In the genomic region with DNA sequence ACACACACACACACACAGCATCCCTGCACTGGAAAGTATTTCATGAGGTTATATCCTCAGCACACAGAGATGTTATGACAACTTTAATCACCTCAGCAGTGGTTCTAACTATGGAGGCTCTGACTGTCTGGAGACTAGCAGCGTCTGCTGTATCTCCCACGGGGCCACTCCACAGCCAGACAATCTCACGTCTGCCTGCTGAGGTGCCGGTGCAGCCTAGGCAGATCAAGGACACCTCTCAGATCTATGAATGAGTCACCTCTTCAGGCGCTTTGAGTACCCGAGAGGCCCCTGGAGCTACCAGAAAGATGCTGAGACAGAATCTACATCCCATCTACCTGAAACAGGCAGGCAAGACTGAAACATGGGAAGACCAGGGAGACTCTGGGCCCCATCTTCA, we compare ENCODE assay signal across 31 mouse cellular contexts. TPM values are rescaled to one million over a fixed set of nuclear protein-coding genes. Genes with fewer than 3 reads are reported as not detected.
"Had no signal": no experiment of that assay in that cellular context is flagged by ENCODE, and none has a peak within 500 bp of the region (broad histone marks: within the 10 kb centered on the region; RNA-seq: fewer than 3 reads in every experiment).

No protein-coding gene starts in this region.

- H3K4me1 ChIP-seq: heart, embryonic 13.5 days; heart, embryonic 15.5 days; hindbrain, embryonic 15.5 days; kidney, embryonic 15.5 days; limb, embryonic 10.5 days; limb, embryonic 12.5 days; liver, embryonic 13.5 days; liver, embryonic 15.5 days had no signal

- H3K27me3 ChIP-seq: hindbrain, embryonic 13.5 days; hindbrain, embryonic 15.5 days; kidney, embryonic 15.5 days; liver, embryonic 13.5 days; liver, embryonic 15.5 days had no signal

- H3K9me3 ChIP-seq: heart, embryonic 13.5 days; heart, embryonic 15.5 days; hindbrain, embryonic 13.5 days; hindbrain, embryonic 15.5 days; kidney, embryonic 15.5 days; limb, embryonic 10.5 days; limb, embryonic 12.5 days; liver, embryonic 13.5 days; liver, embryonic 15.5 days had no signal

- H3K4me3 ChIP-seq: heart, adult 2 months; heart, embryonic 13.5 days; heart, embryonic 15.5 days; hindbrain, embryonic 13.5 days; hindbrain, embryonic 15.5 days; kidney, embryonic 15.5 days; layer of hippocampus, adult 2 months; left cerebral cortex, adult 2 months; limb, embryonic 10.5 days; limb, embryonic 12.5 days; liver, embryonic 13.5 days; liver, embryonic 15.5 days had no signal

- H3K36me3 ChIP-seq: heart, embryonic 13.5 days; heart, embryonic 15.5 days; hindbrain, embryonic 15.5 days; kidney, embryonic 15.5 days; limb, embryonic 10.5 days; limb, embryonic 12.5 days; liver, embryonic 13.5 days; liver, embryonic 15.5 days had no signal

- DNase-seq: gastrocnemius, postnatal 14 days; gastrocnemius, postnatal 36 days; heart, adult 11 months; heart, adult 2 months; heart, postnatal 14 days; heart, postnatal 36 days; kidney, adult 11 months; kidney, adult 2 months; kidney, adult 9 months; kidney, postnatal 10 days; kidney, postnatal 25 days; kidney, postnatal 4 days; liver; liver, embryonic 13.5 days had no signal

- ATAC-seq: hindbrain, postnatal 0 days; intestine, embryonic 16.5 days had no signal

- H3K27ac ChIP-seq: heart, adult 2 months; heart, embryonic 13.5 days; heart, embryonic 15.5 days; hindbrain, embryonic 13.5 days; hindbrain, embryonic 15.5 days; hindbrain, postnatal 0 days; kidney, embryonic 15.5 days; limb, embryonic 10.5 days; limb, embryonic 12.5 days; liver, embryonic 13.5 days; liver, embryonic 15.5 days had no signal

- H3K4me2 ChIP-seq: heart, embryonic 11.5 days; heart, embryonic 13.5 days; heart, embryonic 15.5 days; hindbrain, embryonic 13.5 days; hindbrain, embryonic 15.5 days; kidney, embryonic 15.5 days; limb, embryonic 12.5 days; liver, embryonic 11.5 days; liver, embryonic 13.5 days; liver, embryonic 15.5 days had no signal

- H3K9ac ChIP-seq: heart, embryonic 13.5 days; heart, embryonic 15.5 days; hindbrain, embryonic 13.5 days; hindbrain, embryonic 15.5 days; kidney, embryonic 15.5 days; limb, embryonic 12.5 days; liver, embryonic 13.5 days; liver, embryonic 15.5 days had no signal

RNA-seq across cellular contexts. Expression of gene Kndc1, which starts 15.9 kb away (rescaled TPM):
- total RNA-seq: gastrocnemius, postnatal 36 days; heart, adult 2 months; heart, postnatal 36 days; hematopoietic stem cell, adult 5-6 weeks had no signal
- polyA plus RNA-seq: heart, postnatal 0 days; limb, embryonic 10.5 days; liver, embryonic 11.5 days; liver, embryonic 15.5 days had no signal

RNA-seq across cellular contexts. Expression of gene Adgra1, which starts 44.6 kb away (rescaled TPM):
- total RNA-seq: gastrocnemius, adult 8-10 months; heart, postnatal 14 days; heart, postnatal 36 days; hematopoietic stem cell, adult 5-6 weeks had no signal
- polyA plus RNA-seq: heart, embryonic 11.5 days; heart, embryonic 15.5 days; limb, embryonic 10.5 days; limb, embryonic 12.5 days; liver, embryonic 13.5 days; liver, embryonic 15.5 days had no signal
